Mouse (Mus musculus) erythroblast, embryonic 14.5 days (primary cell): ENCODE measurements around the gene Aldh3b3. TPM values are rescaled to one million over a fixed set of nuclear protein-coding genes. Genes with fewer than 3 reads are reported as not detected.
"Not testable (repeated sequence)": the region's sequence is repeated elsewhere in the genome, so short reads cannot be mapped to it uniquely, and the experiment has no call there.

Experiments
- H3K27me3 ChIP-seq: 2 replicates; pipeline ENCODE4 v1.6.1; 2012; ENCODE audit warnings: inconsistent platforms; ENCODE audit not compliant: control insufficient read depth
- H3K36me3 ChIP-seq: 2 replicates; pipeline ENCODE4 v1.6.1; 2012; ENCODE audit warnings: mild to moderate bottlenecking, inconsistent platforms; ENCODE audit not compliant: control insufficient read depth
- H3K4me1 ChIP-seq: 2 replicates; pipeline ENCODE4 v1.6.1; 2012; ENCODE audit warnings: inconsistent platforms; ENCODE audit not compliant: control insufficient read depth
- H3K4me3 ChIP-seq: replicated peaks from 2 replicates; pipeline ENCODE3; 2012; ENCODE audit warnings: moderate library complexity, mild to moderate bottlenecking, inconsistent platforms
- H3K9me3 ChIP-seq: 2 replicates; pipeline ENCODE4 v1.6.1; 2012; ENCODE audit warnings: low read length, inconsistent platforms, mixed read lengths; ENCODE audit not compliant: control insufficient read depth
- GATA1 ChIP-seq: IDR thresholded peaks from 2 replicates; pipeline ENCODE4 v1.6.1; 2012; ENCODE audit warnings: low read length, inconsistent platforms, mixed read lengths
- TAL1 ChIP-seq: IDR thresholded peaks from 3 replicates; pipeline ENCODE4 v1.6.1; 2012; ENCODE audit warnings: low read length, inconsistent platforms, mixed read lengths
- polyA plus RNA-seq: library from polyadenylated mRNA; stranded (reverse); fragments of >175 nt; gene quantifications from 2 replicates; pipeline ENCODE4 v1.2.3, GENCODE M21; 2012

Gene Aldh3b3
- polyA plus RNA-seq, 1 experiment: not detected

DNA sequence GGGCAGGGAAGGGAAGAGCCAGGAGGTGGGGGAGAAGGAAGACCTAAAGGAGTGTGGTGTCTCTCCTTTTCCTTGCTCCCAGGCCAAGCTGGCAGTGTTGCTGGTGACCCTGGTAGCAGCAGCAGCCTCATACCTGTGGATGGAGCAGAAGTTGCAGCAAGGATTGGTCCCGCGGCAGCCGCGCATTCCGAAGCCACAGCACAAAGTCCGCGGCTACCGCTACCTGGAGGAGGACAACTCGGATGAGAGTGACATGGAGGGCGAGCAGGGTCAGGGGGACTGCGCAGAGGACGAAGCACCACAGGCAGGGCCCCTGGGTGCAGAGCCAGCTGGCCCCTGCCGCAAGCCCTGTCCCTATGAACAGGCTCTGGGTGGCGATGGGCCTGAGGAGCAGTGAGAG is 9.9 kb upstream of the Aldh3b3 start:
- Histone ChIP-seq H3K4me3 (no peak overlapping the region), H3K9me3 (no peaks in the 10 kb centered on the region), H3K4me1 (peaks cover 6% of the 10 kb centered on the region), H3K27me3 (no peaks in the 10 kb centered on the region), H3K36me3 (no peaks in the 10 kb centered on the region)
- TF ChIP-seq GATA1 (no peak), TAL1 (no peak)

DNA sequence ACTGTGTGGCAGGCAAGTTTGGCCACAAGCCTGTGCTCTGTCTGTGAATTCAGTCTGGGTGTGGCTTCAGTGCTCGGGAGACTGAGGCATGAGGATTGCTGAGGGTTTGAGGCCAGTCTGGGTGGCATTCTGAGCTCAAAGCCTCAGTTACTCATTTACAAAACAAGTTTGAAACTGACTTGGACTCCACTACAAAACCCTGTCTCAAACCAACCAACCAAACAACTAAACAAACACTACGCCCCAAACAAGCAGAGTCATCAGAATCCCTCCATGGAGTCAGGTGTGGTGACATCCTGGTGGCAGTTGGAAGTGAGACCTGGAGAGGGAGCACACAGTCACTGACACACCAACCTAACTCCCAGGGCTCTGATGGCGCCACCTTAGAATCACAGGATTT is 8.1 kb upstream of the Aldh3b3 start:
- TF ChIP-seq GATA1: no peak
- no peak for TF ChIP-seq TAL1
- no peaks in the 10 kb centered on the region; the same call in 1 of the 2 replicates for H3K27me3 ChIP-seq

DNA sequence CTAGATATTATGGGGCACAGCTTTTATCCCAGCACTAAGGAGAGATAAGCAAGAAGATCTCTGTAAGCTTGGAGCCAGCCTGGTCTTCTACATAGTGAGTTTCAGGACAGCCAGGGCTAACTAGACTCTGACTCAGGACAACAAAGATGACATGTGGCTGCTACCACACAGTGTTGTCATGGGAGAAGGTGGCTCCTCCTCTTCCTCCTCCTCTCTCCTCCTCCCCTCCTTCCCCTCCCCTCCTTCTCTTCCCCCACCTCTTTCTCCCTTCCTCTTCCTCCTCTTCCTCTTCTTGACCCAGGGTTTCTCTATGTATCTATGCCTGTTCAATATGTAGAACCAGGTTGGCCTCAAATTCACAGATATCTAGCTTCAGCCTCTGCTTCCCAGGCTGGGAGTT is 7.0 kb upstream of the Aldh3b3 start:
- TF ChIP-seq TAL1: no peak
- TF ChIP-seq GATA1: no peak

More for the DNA sequence above, 8.1 kb upstream of the Aldh3b3 start:
- no peak overlapping the region for H3K4me3 ChIP-seq
- no peaks in the 10 kb centered on the region; the same call in 1 of the 2 replicates for H3K4me1 ChIP-seq
- H3K36me3 ChIP-seq: no peaks in the 10 kb centered on the region
- H3K9me3 ChIP-seq: no peaks in the 10 kb centered on the region

DNA sequence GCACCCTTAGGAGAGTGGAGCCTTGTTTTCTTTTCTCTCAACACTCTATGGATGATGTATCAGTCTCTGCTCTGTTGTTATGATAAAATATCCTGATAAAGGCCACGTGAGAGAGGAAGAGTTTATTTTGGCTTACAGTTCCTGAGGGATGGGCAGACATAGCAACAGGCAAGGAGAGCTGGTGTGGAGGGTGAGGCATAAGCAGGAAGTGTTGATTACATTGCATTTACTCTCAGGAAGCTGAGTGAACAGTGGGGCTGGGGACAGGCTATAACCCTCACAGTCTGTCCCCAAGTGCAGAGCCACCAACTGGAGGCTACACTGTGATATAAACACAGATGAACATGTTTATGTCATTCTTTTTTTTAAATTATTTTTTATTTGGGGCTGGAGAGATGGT is 6.3 kb upstream of the Aldh3b3 start:
- peaks cover 3% of the 10 kb centered on the region for H3K27me3 ChIP-seq
- no peaks in the 10 kb centered on the region for H3K4me1 ChIP-seq
- TF ChIP-seq GATA1 (no peak), TAL1 (no peak)
- no peaks in the 10 kb centered on the region for H3K9me3 ChIP-seq
- no peak overlapping the region for H3K4me3 ChIP-seq
- H3K36me3 ChIP-seq: no peaks in the 10 kb centered on the region

More for the DNA sequence above, 7.0 kb upstream of the Aldh3b3 start:
- Histone ChIP-seq H3K4me1 (no peaks in the 10 kb centered on the region), H3K36me3 (no peaks in the 10 kb centered on the region), H3K4me3 (no peak overlapping the region), H3K9me3 (no peaks in the 10 kb centered on the region), H3K27me3 (peaks cover 3% of the 10 kb centered on the region)

DNA sequence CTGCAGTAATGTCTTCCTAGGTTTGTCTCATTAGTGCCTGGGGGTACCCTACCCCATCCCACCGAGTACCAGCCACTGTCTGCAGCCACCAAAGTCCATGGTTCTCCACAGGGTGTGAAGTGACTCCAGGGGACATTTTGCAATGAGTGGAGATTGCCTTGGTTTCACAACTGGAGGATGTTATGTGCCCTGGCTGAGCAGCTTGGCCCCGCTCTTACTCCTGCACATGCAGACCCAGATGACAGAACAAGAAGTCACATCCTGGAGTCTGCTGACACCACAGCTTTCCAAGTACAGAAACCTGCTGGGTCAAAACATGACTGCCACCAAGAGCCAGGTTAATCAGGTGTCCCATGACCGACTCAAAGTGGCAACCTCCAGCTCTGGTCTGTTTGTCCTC is 3.4 kb upstream of the Aldh3b3 start:
- Histone ChIP-seq H3K4me1 (no peaks in the 10 kb centered on the region), H3K9me3 (no peaks in the 10 kb centered on the region), H3K27me3 (peaks cover 3% of the 10 kb centered on the region), H3K36me3 (no peaks in the 10 kb centered on the region), H3K4me3 (no peak overlapping the region)
- TF ChIP-seq TAL1: no peak
- TF ChIP-seq GATA1: no peak

DNA sequence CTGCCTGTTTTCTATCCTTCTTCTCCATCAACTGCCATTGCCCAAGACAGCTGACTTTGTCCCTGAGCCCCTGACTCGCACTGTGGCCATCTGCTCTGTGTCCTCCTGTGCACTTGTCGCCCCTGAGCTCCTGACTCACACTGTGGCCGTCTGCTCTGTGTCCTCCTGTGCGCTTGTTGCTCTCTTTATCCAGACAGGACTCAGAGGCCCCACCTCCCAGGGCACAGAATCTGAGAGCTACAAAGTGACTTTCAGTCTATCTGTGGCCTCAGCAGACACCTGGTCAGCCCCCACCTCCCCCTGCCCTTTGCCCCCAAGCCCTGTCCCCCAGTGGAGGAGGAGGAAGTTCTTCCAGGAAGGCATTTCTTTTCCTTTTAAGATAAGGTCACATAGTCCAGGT is 2.6 kb upstream of the Aldh3b3 start:
- Histone ChIP-seq H3K9me3 (no peaks in the 10 kb centered on the region), H3K27me3 (peaks cover 3% of the 10 kb centered on the region), H3K4me3 (no peak overlapping the region), H3K4me1 (no peaks in the 10 kb centered on the region), H3K36me3 (no peaks in the 10 kb centered on the region)
- TF ChIP-seq GATA1: no peak
- no peak for TF ChIP-seq TAL1

DNA sequence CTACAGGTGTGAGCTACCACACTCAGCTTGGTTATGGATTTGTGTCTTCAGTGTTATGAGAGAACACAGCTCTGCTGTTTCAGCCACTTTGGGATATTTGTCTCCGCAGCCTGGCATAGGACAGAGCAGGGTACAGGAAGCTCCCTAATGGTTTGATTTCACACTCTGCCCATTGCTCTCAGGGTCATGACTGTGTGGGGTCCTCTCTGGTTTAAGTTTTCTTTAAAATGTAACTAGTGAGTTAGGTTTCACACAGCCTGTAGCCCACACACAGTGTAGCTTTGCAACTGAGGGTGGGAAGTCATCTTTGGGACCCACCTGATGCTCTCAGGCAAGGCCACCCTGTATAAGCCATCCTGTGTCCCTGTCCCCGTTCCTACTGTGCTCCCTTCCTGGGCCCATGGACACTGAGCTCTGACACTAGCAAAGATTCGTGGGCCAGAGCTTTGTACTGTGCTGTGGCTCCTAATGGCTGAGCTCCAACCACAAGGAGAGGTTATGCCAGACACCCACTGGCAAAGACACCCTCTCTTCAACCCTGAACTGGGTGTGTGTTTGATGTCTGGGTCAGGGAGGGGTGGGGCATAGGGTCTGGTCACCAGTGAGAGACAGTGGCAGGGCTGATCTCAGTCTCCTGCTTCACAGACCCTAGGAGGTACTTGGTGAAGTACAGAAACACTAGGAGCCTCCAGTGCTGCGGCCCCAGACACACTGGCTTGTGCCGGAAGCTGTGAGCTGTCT is 979 bp upstream of the Aldh3b3 start:
- H3K4me1 ChIP-seq, H3K9me3 ChIP-seq, H3K4me3 ChIP-seq, H3K36me3 ChIP-seq, H3K27me3 ChIP-seq: not testable (repeated sequence)

DNA sequence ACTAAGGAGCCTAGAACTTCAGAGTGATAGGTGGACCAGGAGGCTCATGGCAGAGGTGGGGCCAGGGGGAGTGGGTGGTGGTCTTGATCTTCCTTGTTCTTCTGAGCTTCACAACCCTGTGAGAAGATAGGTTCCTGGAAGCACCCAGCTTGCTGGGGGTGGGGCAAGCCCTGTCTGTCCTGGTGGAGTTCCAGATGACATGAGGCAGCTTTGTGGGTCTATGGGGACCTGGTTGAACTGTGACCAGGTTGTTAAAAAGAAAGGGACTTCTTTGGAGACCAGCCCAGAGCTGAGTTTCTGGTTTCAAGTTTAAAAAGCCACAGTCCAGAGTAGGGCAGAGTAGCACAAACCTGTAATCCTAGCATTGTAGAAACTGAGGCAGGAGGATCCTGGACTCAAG is 585 bp downstream of the Aldh3b3 start:
- Histone ChIP-seq H3K27me3 (peaks cover 3% of the 10 kb centered on the region), H3K4me1 (no peaks in the 10 kb centered on the region), H3K36me3 (no peaks in the 10 kb centered on the region), H3K9me3 (no peaks in the 10 kb centered on the region), H3K4me3 (no peak overlapping the region)
- TF ChIP-seq TAL1: no peak
- no peak for TF ChIP-seq GATA1

DNA sequence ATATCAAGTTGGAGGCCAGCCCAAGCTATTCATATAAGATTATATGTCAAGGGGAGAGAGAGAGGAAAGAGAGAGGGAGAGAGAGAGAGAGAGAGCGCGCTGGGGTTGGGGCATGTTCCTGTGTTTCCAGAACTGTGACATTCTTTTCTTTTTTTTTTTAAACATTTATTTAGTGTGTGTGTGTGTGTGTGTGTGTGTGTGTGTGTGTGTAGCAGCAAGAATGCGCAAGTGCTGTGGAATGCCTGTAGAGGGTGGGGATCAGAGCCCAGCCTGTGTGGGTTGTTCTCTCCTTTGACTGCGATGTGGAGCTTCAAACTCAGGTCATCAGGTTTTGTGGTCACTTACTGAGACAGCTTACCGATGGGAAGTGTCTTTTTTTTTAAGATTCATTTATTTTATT is 1.8 kb downstream of the Aldh3b3 start:
- H3K9me3 ChIP-seq: no peaks in the 10 kb centered on the region
- no peaks in the 10 kb centered on the region for H3K4me1 ChIP-seq
- H3K27me3 ChIP-seq: peaks cover 3% of the 10 kb centered on the region
- H3K36me3 ChIP-seq: no peaks in the 10 kb centered on the region
- no peak overlapping the region for H3K4me3 ChIP-seq
- no peak for TF ChIP-seq GATA1
- no peak for TF ChIP-seq TAL1

DNA sequence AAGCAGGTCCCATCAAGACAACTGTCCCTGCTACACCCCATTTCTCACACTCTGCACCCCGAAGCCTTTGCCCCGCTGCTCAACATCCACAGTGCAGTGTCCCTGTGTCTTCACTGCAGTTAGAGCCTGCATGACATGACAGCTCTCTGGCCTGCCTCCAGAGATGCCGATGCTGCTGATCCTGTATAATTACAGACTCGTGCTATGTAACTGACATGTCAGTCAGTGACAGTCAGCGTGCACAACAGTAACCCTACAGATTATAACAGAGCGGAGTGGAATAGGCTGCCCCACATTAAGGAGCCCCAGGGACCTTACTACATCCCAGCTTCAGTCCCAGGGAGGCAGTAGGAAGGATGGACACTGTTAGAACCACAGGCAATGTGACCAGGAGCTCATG is 3.4 kb downstream of the Aldh3b3 start:
- not testable (repeated sequence) for H3K27me3 ChIP-seq

More for the DNA sequence above, 3.4 kb downstream of the Aldh3b3 start:
- not testable (repeated sequence) for H3K9me3 ChIP-seq, H3K4me3 ChIP-seq, H3K36me3 ChIP-seq, H3K4me1 ChIP-seq
